Mouse (Mus musculus) MEL (cell line): ENCODE data around the gene Elavl4. TPM values are rescaled to one million over a fixed set of nuclear protein-coding genes. Genes with fewer than 3 reads are reported as not detected.

Source experiments
- DNase-seq: peaks from one replicate; pipeline ENCODE4 v3.0.0; 2011; ENCODE audit warnings: low read depth, low spot score
- H3K27ac ChIP-seq: 2 replicates; pipeline ENCODE4 v1.5.1; 2012; ENCODE audit warnings: low read depth, mild to moderate bottlenecking, control low read depth, low read length, moderate library complexity; ENCODE audit not compliant: control insufficient read depth
- H3K27me3 ChIP-seq, 2 experiments: fragments of 150-350 bp in 1 of 2; sonication (generic) in 1 of 2; 2 replicates each; pipeline ENCODE4 v1.6.1; 2012; ENCODE audit warnings: low read length in 2 of 2, mild to moderate bottlenecking in 2 of 2, improper control_type of control experiment in 1 of 2, moderate library complexity in 1 of 2; ENCODE audit not compliant: insufficient read depth in 2 of 2, control insufficient read depth in 1 of 2
- H3K36me3 ChIP-seq, 2 experiments: 2 replicates each; pipeline ENCODE4 v1.6.1; 2012 to 2014; ENCODE audit warnings: low read length in 2 of 2, improper control_type of control experiment in 1 of 2, inconsistent platforms in 1 of 2, mild to moderate bottlenecking in 1 of 2; ENCODE audit not compliant: insufficient read depth in 2 of 2, control insufficient read depth in 1 of 2
- H3K4me1 ChIP-seq, 2 experiments: fragments of 150-350 bp in 1 of 2; sonication (generic) in 1 of 2; 2 replicates each; pipeline ENCODE4 v1.6.1; 2012; ENCODE audit warnings: low read length in 2 of 2, improper control_type of control experiment in 1 of 2, mild to moderate bottlenecking in 1 of 2; ENCODE audit not compliant: insufficient read depth in 2 of 2, control insufficient read depth in 1 of 2
- H3K4me3 ChIP-seq, 2 experiments: fragments of 150-350 bp in 1 of 2; sonication (generic) in 1 of 2; 2 replicates each; pipeline ENCODE4 v1.5.1; 2012; ENCODE audit warnings: low read depth in 2 of 2, low read length in 2 of 2, mild to moderate bottlenecking in 2 of 2, moderate library complexity in 2 of 2, control low read depth in 1 of 2, improper control_type of control experiment in 1 of 2; ENCODE audit not compliant: control insufficient read depth in 1 of 2, insufficient read depth in 1 of 2
- H3K79me2 ChIP-seq: 2 replicates; pipeline ENCODE4 v1.6.1; 2012; ENCODE audit warnings: mild to moderate bottlenecking, low read length, moderate library complexity; ENCODE audit not compliant: control insufficient read depth, poor library complexity, insufficient read depth
- H3K9ac ChIP-seq: 2 replicates; pipeline ENCODE4 v1.6.1; 2012; ENCODE audit warnings: low read depth, mild to moderate bottlenecking, control low read depth, low read length, moderate library complexity; ENCODE audit not compliant: control insufficient read depth, poor library complexity, severe bottlenecking
- H3K9me3 ChIP-seq: fragments of 150-350 bp; sonication (generic); replicated peaks from 2 replicates; pipeline ENCODE4 v1.6.1; 2012; ENCODE audit warnings: mild to moderate bottlenecking, low read length, improper control_type of control experiment, moderate library complexity; ENCODE audit not compliant: insufficient read depth
- ELF1 ChIP-seq: IDR thresholded peaks from 2 replicates; pipeline ENCODE4 v1.6.1; 2014; ENCODE audit warnings: low read depth, mild to moderate bottlenecking, inconsistent platforms, low read length, improper control_type of control experiment, moderate library complexity
- EP300 ChIP-seq, 2 experiments: IDR thresholded peaks; 2 replicates each; pipeline ENCODE4 v1.6.1; 2011; ENCODE audit warnings: improper control_type of control experiment in 2 of 2, low read length in 2 of 2, low read depth in 1 of 2, mild to moderate bottlenecking in 1 of 2
- GABPA ChIP-seq: IDR thresholded peaks from 2 replicates; pipeline ENCODE4 v1.6.1; 2012; ENCODE audit warnings: low read depth, mild to moderate bottlenecking, inconsistent platforms, low read length, improper control_type of control experiment, moderate library complexity
- HCFC1 ChIP-seq: IDR thresholded peaks from 2 replicates; pipeline ENCODE4 v1.6.1; 2012; ENCODE audit warnings: low read depth, mild to moderate bottlenecking, inconsistent platforms, low read length, improper control_type of control experiment, moderate library complexity
- KAT2A ChIP-seq: conservative IDR thresholded peaks from 2 replicates; pipeline ENCODE4 v1.6.1; 2012; ENCODE audit warnings: low read depth, low read length, improper control_type of control experiment, inconsistent platforms
- MAX ChIP-seq: IDR thresholded peaks from 2 replicates; pipeline ENCODE4 v1.6.1; 2011; ENCODE audit warnings: low read length, improper control_type of control experiment
- MAZ ChIP-seq: IDR thresholded peaks from 2 replicates; pipeline ENCODE4 v1.6.1; 2012; ENCODE audit warnings: low read depth, mild to moderate bottlenecking, inconsistent platforms, low read length, improper control_type of control experiment
- MYC ChIP-seq: IDR thresholded peaks from 2 replicates; pipeline ENCODE4 v1.6.1; 2011; ENCODE audit warnings: low read depth, mild to moderate bottlenecking, low read length, improper control_type of control experiment, moderate library complexity
- NRF1 ChIP-seq: IDR thresholded peaks from 2 replicates; pipeline ENCODE4 v1.6.1; 2014; ENCODE audit warnings: low read depth, mild to moderate bottlenecking, inconsistent platforms, low read length, improper control_type of control experiment, moderate library complexity; ENCODE audit not compliant: poor library complexity, insufficient read depth, severe bottlenecking
- POLR2A ChIP-seq, 2 experiments: IDR thresholded peaks; 2 replicates each; pipeline ENCODE4 v1.6.1; 2011 to 2012; ENCODE audit warnings: low read length in 2 of 2, mild to moderate bottlenecking in 2 of 2, control low read depth in 1 of 2, improper control_type of control experiment in 1 of 2, low read depth in 1 of 2, moderate library complexity in 1 of 2; ENCODE audit not compliant: control insufficient read depth in 1 of 2, insufficient read depth in 1 of 2, poor library complexity in 1 of 2
- ZC3H11A ChIP-seq: IDR thresholded peaks from 2 replicates; pipeline ENCODE4 v1.6.1; 2012; ENCODE audit warnings: low read depth, mild to moderate bottlenecking, inconsistent platforms, low read length, improper control_type of control experiment
- polyA plus RNA-seq, 2 experiments: library from polyadenylated mRNA; stranded (reverse) in 1 of 2; unstranded in 1 of 2; fragments of >175 nt in 1 of 2; fragments of >200 nt in 1 of 2; gene quantifications; 2 replicates each; pipeline versions ENCODE4 v1.2.1 to v1.2.4; 2012; ENCODE audit warnings: low replicate concordance in 2 of 2, low read depth in 1 of 2; ENCODE audit not compliant: insufficient read length in 2 of 2, insufficient read depth in 1 of 2, missing spikeins in 1 of 2
- total RNA-seq: library from RNA; depleted of rRNA; stranded (reverse); fragments of 300-350 nt; gene quantifications from 2 replicates; pipeline ENCODE4 v1.2.3, GENCODE M21; 2012; rRNA removed

Gene Elavl4
- total and polyA plus RNA-seq, 3 experiments, result not detected

GRCm38 (mm10) chr4:110157515-110158159, 194.1 kb downstream of the Elavl4 start (continued):
- TF ChIP-seq KAT2A (no peak), MYC (no peak)

- Histone ChIP-seq H3K9ac (no peak overlapping the region), H3K9me3 (no peaks in the 10 kb centered on the region), H3K4me1 (no peaks in the 10 kb centered on the region), H3K4me3 (no peak overlapping the region), H3K27ac (no peak overlapping the region), H3K36me3 (no peaks in the 10 kb centered on the region), H3K79me2 (no peaks in the 10 kb centered on the region), H3K27me3 (no peaks in the 10 kb centered on the region)
- DNase-seq, result no peak
- TF ChIP-seq MAX, result no peak
- no peak for TF ChIP-seq ELF1
- no peak for TF ChIP-seq EP300 (IDR thresholded peaks at IDR 0.05; ENCODE audit: low read depth in 1 of 2, low read length in 2 of 2)
- no peak for TF ChIP-seq NRF1
- TF ChIP-seq GABPA, result no peak
- TF ChIP-seq HCFC1, result no peak
- TF ChIP-seq ZC3H11A, result no peak
- TF ChIP-seq MAZ, result no peak
- TF ChIP-seq POLR2A (IDR thresholded peaks at IDR 0.05; ENCODE audit: control insufficient read depth in 1 of 2, insufficient read depth in 1 of 2, low read depth in 1 of 2, low read length in 2 of 2, poor library complexity in 1 of 2), result no peak
- TF ChIP-seq MYC, result no peak
Observed at GRCm38 (mm10) chr4:110155954-110156353, 195.8 kb downstream of the Elavl4 start.

Other genes with a start within 250 kb of the Elavl4 start
- gene Agbl4, start 45.8 kb upstream of the Elavl4 start, total RNA-seq, result not detected in 2 replicates
- gene Agbl4, start 45.8 kb upstream of the Elavl4 start, polyA plus RNA-seq, result not detected